Mouse (Mus musculus) limb, embryonic 10.5 days (tissue): ENCODE measurements around the gene Atxn2. TPM values are rescaled to one million over a fixed set of nuclear protein-coding genes. Genes with fewer than 3 reads are reported as not detected.

ENCODE experiments used
- DNase-seq: peaks from one replicate; pipeline ENCODE4 v3.0.0-alpha.2; 2017; ENCODE audit warnings: low spot score
- H3K27ac ChIP-seq: fragments of 300-500 bp; sonication (generic); 2 replicates; pipeline ENCODE4 v1.5.1; 2016; ENCODE audit warnings: mild to moderate bottlenecking
- H3K27me3 ChIP-seq: fragments of 300-500 bp; sonication (generic); 2 replicates; pipeline ENCODE4 v1.6.1; 2016; ENCODE audit warnings: low read depth, mild to moderate bottlenecking; ENCODE audit not compliant: poor library complexity, severe bottlenecking
- H3K36me3 ChIP-seq: fragments of 300-500 bp; sonication (generic); 2 replicates; pipeline ENCODE4 v1.6.1; 2016; ENCODE audit warnings: mild to moderate bottlenecking, moderate library complexity
- H3K4me1 ChIP-seq: fragments of 300-500 bp; sonication (generic); 2 replicates; pipeline ENCODE4 v1.6.1; 2016
- H3K4me3 ChIP-seq: fragments of 300-500 bp; sonication (generic); 2 replicates; pipeline ENCODE4 v1.5.1; 2016; ENCODE audit warnings: mild to moderate bottlenecking, moderate library complexity
- H3K9me3 ChIP-seq: fragments of 300-500 bp; sonication (generic); replicated peaks from 2 replicates; pipeline ENCODE4 v1.6.1; 2016; ENCODE audit warnings: mild to moderate bottlenecking
- WGBS: fragments of 180-500 bp; shearing (Covaris S2); methylation state at CpG from one replicate; pipeline ENCODE4 v1.1.7; 2016; 5-methylcytosine and 5-hydroxymethylcytosine counted together
- polyA plus RNA-seq: library from polyadenylated mRNA; unstranded; fragments of >200 nt; fragmentation: Nextera tagmentation; extraction: Ambion mirVana; gene quantifications from 2 replicates; pipeline ENCODE4 v1.2.1, GENCODE M21; 2016

The Atxn2 gene
- polyA plus RNA-seq, 1 experiment from 2014 or later = 40.2 TPM

- Histone ChIP-seq H3K9me3 (no peaks in the 10 kb centered on the region), H3K36me3 (no peaks in the 10 kb centered on the region), H3K27me3 (no peaks in the 10 kb centered on the region), H3K27ac (no peak overlapping the region), H3K4me1 (no peaks in the 10 kb centered on the region), H3K4me3 (no peak overlapping the region)
- WGBS = 81% methylated on average over 4 of the region's 4 CpGs
- no peak for DNase-seq
Observed at GRCm38 (mm10) chr5:121692897-121693296, 18.2 kb upstream of the Atxn2 start.

GRCm38 (mm10) chr5:121696761-121697160, 14.4 kb upstream of the Atxn2 start:
- Histone ChIP-seq H3K4me3 (no peak overlapping the region), H3K4me1 (0 out of 2 replicates have a peak, but pooled peaks cover 2% of the 10 kb centered on the region), H3K9me3 (no peaks in the 10 kb centered on the region), H3K27me3 (no peaks in the 10 kb centered on the region), H3K27ac (no peak overlapping the region), H3K36me3 (no peaks in the 10 kb centered on the region)
- 81% methylated on average over 6 of the region's 6 CpGs for WGBS
- no peak for DNase-seq

GRCm38 (mm10) chr5:121699891-121700290, 11.2 kb upstream of the Atxn2 start:
- no peak overlapping the region for H3K27ac ChIP-seq
- no peak overlapping the region for H3K4me3 ChIP-seq
- WGBS = 64% methylated on average over 5 of the region's 5 CpGs
- H3K4me1 ChIP-seq = peaks cover 9% of the 10 kb centered on the region
- H3K36me3 ChIP-seq = no peaks in the 10 kb centered on the region
- no peaks in the 10 kb centered on the region for H3K27me3 ChIP-seq
- H3K9me3 ChIP-seq = no peaks in the 10 kb centered on the region
- DNase-seq = no peak

- no peaks in the 10 kb centered on the region for H3K9me3 ChIP-seq
- H3K4me1 ChIP-seq = peaks cover 11% of the 10 kb centered on the region
- H3K4me3 ChIP-seq = no peak overlapping the region
- H3K36me3 ChIP-seq = no peaks in the 10 kb centered on the region
- 38% methylated on average over 11 of the region's 11 CpGs for WGBS
- H3K27ac ChIP-seq = no peak overlapping the region
- no peak for DNase-seq
- H3K27me3 ChIP-seq = no peaks in the 10 kb centered on the region
Observed at GRCm38 (mm10) chr5:121700496-121700895, 10.6 kb upstream of the Atxn2 start.

GRCm38 (mm10) chr5:121701111-121701769, 9.9 kb upstream of the Atxn2 start:
- Histone ChIP-seq H3K36me3 (no peaks in the 10 kb centered on the region), H3K27ac (no peak overlapping the region), H3K4me3 (no peak overlapping the region), H3K4me1 (peaks cover 11% of the 10 kb centered on the region), H3K27me3 (no peaks in the 10 kb centered on the region), H3K9me3 (no peaks in the 10 kb centered on the region)
- DNase-seq = no peak
- WGBS = 57% methylated on average over 8 of the region's 8 CpGs

- DNase-seq = no peak
- Histone ChIP-seq H3K9me3 (no peaks in the 10 kb centered on the region), H3K27ac (no peak overlapping the region), H3K4me3 (no peak overlapping the region), H3K27me3 (no peaks in the 10 kb centered on the region), H3K36me3 (no peaks in the 10 kb centered on the region), H3K4me1 (peaks cover 11% of the 10 kb centered on the region)
- WGBS = 68% methylated on average over 1 of the region's 1 CpGs
Observed at GRCm38 (mm10) chr5:121703341-121703740, 7.8 kb upstream of the Atxn2 start.

GRCm38 (mm10) chr5:121704512-121705248, 6.5 kb upstream of the Atxn2 start:
- H3K27ac ChIP-seq = no peak overlapping the region
- no peaks in the 10 kb centered on the region for H3K27me3 ChIP-seq
- H3K36me3 ChIP-seq = no peaks in the 10 kb centered on the region
- peaks cover 11% of the 10 kb centered on the region for H3K4me1 ChIP-seq
- H3K4me3 ChIP-seq = peak overlapping the region; percentile 38
- 11% methylated on average over 20 of the region's 20 CpGs for WGBS
- no peak for DNase-seq
- H3K9me3 ChIP-seq = no peaks in the 10 kb centered on the region

GRCm38 (mm10) chr5:121710402-121710801, 735 bp upstream of the Atxn2 start:
- Histone ChIP-seq H3K4me3 (peak overlapping the region; percentile 99), H3K27ac (no peak overlapping the region), H3K27me3 (no peaks in the 10 kb centered on the region), H3K4me1 (peaks cover 35% of the 10 kb centered on the region), H3K36me3 (0 out of 2 replicates have a peak, but pooled peaks cover 6% of the 10 kb centered on the region), H3K9me3 (no peaks in the 10 kb centered on the region)
- WGBS = 33% methylated on average over 2 of the region's 2 CpGs
- no peak for DNase-seq

- WGBS = under 1% methylated on average over 12 of the region's 12 CpGs
- DNase-seq = no peak
- peak overlapping the region; percentile 99 for H3K4me3 ChIP-seq
- H3K9me3 ChIP-seq = no peaks in the 10 kb centered on the region
- no peaks in the 10 kb centered on the region for H3K27me3 ChIP-seq
- H3K36me3 ChIP-seq = peaks cover 10% of the 10 kb centered on the region; the same call in 1 of the 2 replicates
- peaks cover 39% of the 10 kb centered on the region for H3K4me1 ChIP-seq
- peak overlapping the region; percentile 97 for H3K27ac ChIP-seq
Observed at GRCm38 (mm10) chr5:121710851-121711173, 325 bp upstream of the Atxn2 start.

GRCm38 (mm10) chr5:121711928-121712231, 743 bp downstream of the Atxn2 start:
- DNase-seq = no peak
- H3K4me3 ChIP-seq = peak overlapping the region; percentile 99
- no peaks in the 10 kb centered on the region for H3K9me3 ChIP-seq
- H3K36me3 ChIP-seq = peaks cover 17% of the 10 kb centered on the region; the same call in 1 of the 2 replicates
- peak overlapping the region; percentile 97 for H3K27ac ChIP-seq
- WGBS = 11% methylated on average over 57 of the region's 57 CpGs
- H3K4me1 ChIP-seq = peaks cover 46% of the 10 kb centered on the region
- no peaks in the 10 kb centered on the region for H3K27me3 ChIP-seq

- H3K4me1 ChIP-seq = peaks cover 46% of the 10 kb centered on the region
- WGBS = under 1% methylated on average over 56 of the region's 66 CpGs
- DNase-seq = peak; percentile 77
- no peaks in the 10 kb centered on the region for H3K27me3 ChIP-seq
- no peaks in the 10 kb centered on the region for H3K9me3 ChIP-seq
- H3K27ac ChIP-seq = peak overlapping the region; percentile 97
- peak overlapping the region; percentile 99 for H3K4me3 ChIP-seq
- peaks cover 22% of the 10 kb centered on the region for H3K36me3 ChIP-seq
Observed at GRCm38 (mm10) chr5:121712232-121712933, 1.2 kb downstream of the Atxn2 start.

- peak; percentile 63 for DNase-seq
- H3K36me3 ChIP-seq = peaks cover 29% of the 10 kb centered on the region
- 0% methylated on average over 29 of the region's 32 CpGs for WGBS
- H3K27ac ChIP-seq = peak overlapping the region; percentile 97
- peaks cover 46% of the 10 kb centered on the region for H3K4me1 ChIP-seq
- no peaks in the 10 kb centered on the region for H3K27me3 ChIP-seq
- peak overlapping the region; percentile 99 for H3K4me3 ChIP-seq
- H3K9me3 ChIP-seq = no peaks in the 10 kb centered on the region
Observed at GRCm38 (mm10) chr5:121712934-121713538, 1.9 kb downstream of the Atxn2 start.

GRCm38 (mm10) chr5:121714331-121714730, 3.2 kb downstream of the Atxn2 start:
- H3K36me3 ChIP-seq = peaks cover 29% of the 10 kb centered on the region
- peaks cover 49% of the 10 kb centered on the region for H3K4me1 ChIP-seq
- H3K27ac ChIP-seq = no peak overlapping the region
- no peaks in the 10 kb centered on the region for H3K9me3 ChIP-seq
- 85% methylated on average over 1 of the region's 1 CpGs for WGBS
- H3K27me3 ChIP-seq = no peaks in the 10 kb centered on the region
- 0 out of 2 replicates have a peak overlapping the region, but pooled peaks have one; percentile 99 for H3K4me3 ChIP-seq
- no peak for DNase-seq
